Mouse (Mus musculus) liver, embryonic 14.5 days (tissue): ENCODE measurements around the gene Trim2.

Experiments used
- CTCF ChIP-seq: IDR thresholded peaks from 2 replicates; pipeline ENCODE4 v1.5.1; 2016; ENCODE audit warnings: antibody characterized with exemption, low read depth, control low read depth
- EP300 ChIP-seq: IDR thresholded peaks from 2 replicates; pipeline ENCODE4 v1.6.1; 2016; ENCODE audit warnings: antibody characterized with exemption, low read depth

DNA sequence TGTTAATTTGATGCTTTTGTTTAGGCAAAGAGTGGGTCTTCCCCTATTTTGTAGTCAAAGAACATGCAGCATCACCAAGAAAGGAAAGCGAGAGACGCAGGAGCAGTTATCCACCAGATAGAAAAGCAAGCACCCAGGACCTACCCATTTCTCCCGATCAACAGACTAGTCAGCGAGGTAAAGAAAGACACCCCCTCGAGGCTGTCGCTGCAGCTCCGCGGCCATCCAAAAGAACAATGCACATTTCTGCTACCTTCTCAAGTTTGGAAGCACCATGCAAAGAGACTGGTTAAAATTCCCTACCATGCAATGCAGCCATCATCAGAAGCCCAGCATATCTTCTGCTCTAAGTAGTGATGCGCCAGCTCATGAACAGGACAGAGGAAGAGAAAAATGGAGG, 86.4 kb downstream of the Trim2 start:
- TF ChIP-seq EP300 = no peak
- no peak for TF ChIP-seq CTCF
